Mouse (Mus musculus) cortical plate, adult 2 months (tissue): ENCODE measurements around the gene Zfp42.

ENCODE experiments used
- CTCF ChIP-seq: fragments of 200-500 bp; IDR thresholded peaks from 2 replicates; pipeline ENCODE4 v1.5.1; 2011; ENCODE audit warnings: mild to moderate bottlenecking, control low read depth, low read length; ENCODE audit not compliant: insufficient read depth; ENCODE audit errors: extremely low read depth
- POLR2A ChIP-seq: fragments of 200-500 bp; IDR thresholded peaks from 2 replicates; pipeline ENCODE4 v1.6.1; 2011; ENCODE audit warnings: mild to moderate bottlenecking, low read length, control low read depth; ENCODE audit not compliant: insufficient read depth; ENCODE audit errors: extremely low read depth

- TF ChIP-seq CTCF, result no peak
- no peak for TF ChIP-seq POLR2A
Measured at GRCm38 (mm10) chr8:43305676-43306075, 1.1 kb downstream of the Zfp42 start.
